Mouse (Mus musculus) layer of hippocampus, postnatal 36 days (tissue): ENCODE data around the gene Gm49601. TPM values are rescaled to one million over a fixed set of nuclear protein-coding genes. Genes with fewer than 3 reads are reported as not detected.

Source experiments
- DNase-seq, 2 experiments: peaks; one replicate each; pipeline ENCODE4 v3.0.0; 2022
- total RNA-seq, 2 experiments: library from RNA; stranded (reverse); gene quantifications; 2 replicates each; pipeline ENCODE4 v1.2.3; 2021

Gene Gm49601
- total RNA-seq, 2 experiments from 2014 or later: 172 to 185 TPM

- no peak for DNase-seq
Measured at GRCm38 (mm10) chr16:18605705-18606104, 20.5 kb downstream of the Gm49601 start.

GRCm38 (mm10) chr16:18604267-18604701 lies 21.9 kb downstream of the Gm49601 start:
- DNase-seq: no peak

GRCm38 (mm10) chr16:18601447-18601846 lies 24.8 kb downstream of the Gm49601 start:
- DNase-seq: no peak

- DNase-seq: no peak
Measured at GRCm38 (mm10) chr16:18598006-18598405, 28.2 kb downstream of the Gm49601 start.

GRCm38 (mm10) chr16:18596255-18596654 lies 30.0 kb downstream of the Gm49601 start:
- no peak for DNase-seq

- no peak for DNase-seq
Measured at GRCm38 (mm10) chr16:18593930-18594329, 32.3 kb downstream of the Gm49601 start.

GRCm38 (mm10) chr16:18591047-18592018 lies 34.9 kb downstream of the Gm49601 start:
- DNase-seq: no peak

- no peak for DNase-seq
Measured at GRCm38 (mm10) chr16:18589804-18590790, 36.1 kb downstream of the Gm49601 start, which contains the start of gene Tbx1. Tbx1 (minus strand) TSS chr16:18590671.

- no peak for DNase-seq
Measured at GRCm38 (mm10) chr16:18589080-18589621, 37.1 kb downstream of the Gm49601 start.

GRCm38 (mm10) chr16:18588738-18589055 lies 37.5 kb downstream of the Gm49601 start:
- DNase-seq: no peak

GRCm38 (mm10) chr16:18587847-18588737 lies 38.1 kb downstream of the Gm49601 start:
- DNase-seq: no peak

GRCm38 (mm10) chr16:18586906-18587546 lies 39.2 kb downstream of the Gm49601 start:
- DNase-seq: no peak

- no peak for DNase-seq
Measured at GRCm38 (mm10) chr16:18586076-18586905, 39.9 kb downstream of the Gm49601 start.

GRCm38 (mm10) chr16:18585676-18586075 lies 40.6 kb downstream of the Gm49601 start:
- DNase-seq: no peak

- no peak for DNase-seq
Measured at GRCm38 (mm10) chr16:18584901-18585510, 41.2 kb downstream of the Gm49601 start.

GRCm38 (mm10) chr16:18583673-18584357 lies 42.4 kb downstream of the Gm49601 start:
- DNase-seq: no peak

- no peak for DNase-seq
Measured at GRCm38 (mm10) chr16:18583169-18583568, 43.1 kb downstream of the Gm49601 start.

GRCm38 (mm10) chr16:18582426-18583148 lies 43.6 kb downstream of the Gm49601 start:
- no peak for DNase-seq
